Comparison of ENCODE assay signal across 23 mouse cellular contexts in the genomic region with DNA sequence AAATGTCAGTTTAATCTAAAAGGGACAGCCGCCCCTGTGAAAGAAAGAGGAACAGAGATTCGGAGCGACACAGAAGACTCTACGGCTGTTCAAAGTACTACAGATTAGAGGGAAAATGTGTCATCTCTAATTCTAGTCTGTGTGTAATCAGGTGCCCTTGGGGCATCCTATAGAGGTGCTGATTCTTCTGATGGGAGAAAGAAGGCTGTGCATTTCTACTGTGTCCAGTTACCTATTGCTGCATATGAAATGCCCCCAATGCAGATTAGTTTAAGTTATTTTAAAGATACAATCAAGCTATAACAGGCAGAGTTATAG.
"Had no signal": no experiment of that assay in that cellular context is flagged by ENCODE, and none has a peak within 500 bp of the region (broad histone marks: within the 10 kb centered on the region; RNA-seq: fewer than 3 reads in every experiment).

No protein-coding gene starts in this region.

- H3K4me3 ChIP-seq: gastrocnemius, adult 2 months; heart, embryonic 10.5 days; heart, embryonic 12.5 days; hindbrain, embryonic 10.5 days; hindbrain, embryonic 13.5 days; hindbrain, embryonic 15.5 days; intestine, embryonic 15.5 days; limb, embryonic 13.5 days had no signal

- H3K4me1 ChIP-seq: heart, embryonic 10.5 days; heart, embryonic 12.5 days; hindbrain, embryonic 10.5 days; hindbrain, embryonic 15.5 days; intestine, embryonic 15.5 days; limb, embryonic 13.5 days had no signal

- H3K36me3 ChIP-seq: heart, embryonic 10.5 days; heart, embryonic 12.5 days; hindbrain, embryonic 10.5 days; hindbrain, embryonic 13.5 days; hindbrain, embryonic 15.5 days; intestine, embryonic 15.5 days; limb, embryonic 13.5 days had no signal

- H3K27me3 ChIP-seq: heart, embryonic 12.5 days; hindbrain, embryonic 13.5 days; hindbrain, embryonic 15.5 days; intestine, embryonic 15.5 days; limb, embryonic 13.5 days had no signal

- H3K27ac ChIP-seq: gastrocnemius, adult 2 months; heart, embryonic 10.5 days; hindbrain, embryonic 10.5 days; hindbrain, embryonic 13.5 days; hindbrain, embryonic 15.5 days; intestine, embryonic 15.5 days; limb, embryonic 13.5 days had no signal

- DNase-seq: gastrocnemius, adult 2 months; gastrocnemius, postnatal 10 days; gastrocnemius, postnatal 25 days; heart, adult 18-20 months; heart, postnatal 10 days; heart, postnatal 4 days; kidney, adult 18-20 months; kidney, adult 8-10 months; kidney, postnatal 10 days; kidney, postnatal 36 days; layer of hippocampus, adult 9-11 months; layer of hippocampus, postnatal 36 days; left cerebral cortex, postnatal 4 days had no signal

- H3K9me3 ChIP-seq: heart, embryonic 10.5 days; heart, embryonic 12.5 days; hindbrain, embryonic 10.5 days; hindbrain, embryonic 13.5 days; hindbrain, embryonic 15.5 days; intestine, embryonic 15.5 days; limb, embryonic 13.5 days had no signal

- H3K9ac ChIP-seq: heart, embryonic 12.5 days; hindbrain, embryonic 13.5 days; hindbrain, embryonic 15.5 days; intestine, embryonic 15.5 days; limb, embryonic 13.5 days had no signal

- ATAC-seq: forebrain, embryonic 16.5 days; inflammation-experienced regulatory T-cells, adult 6 months; intestine, embryonic 15.5 days; intestine, postnatal 0 days had no signal

- H3K4me2 ChIP-seq: heart, embryonic 12.5 days; hindbrain, embryonic 13.5 days; hindbrain, embryonic 15.5 days; intestine, embryonic 15.5 days; limb, embryonic 13.5 days had no signal
